Mouse (Mus musculus): ENCODE data around the gene Ino80e. TPM values are rescaled to one million over a fixed set of nuclear protein-coding genes. Genes with fewer than 3 reads are reported as not detected.

Gene Ino80e
- polyA plus RNA-seq, 1 experiment, result 104 TPM

GRCm38 (mm10) chr7:126825403-126825802, 36.8 kb downstream of the Ino80e start:
- Histone ChIP-seq H3K4me3 (ENCODE audit: low read depth, low read length) (no peak overlapping the region), H3K9me3 (replicated peaks; ENCODE audit: control insufficient read depth, insufficient read depth, low read length, poor library complexity, severe bottlenecking) (no peaks in the 10 kb centered on the region), H3K27me3 (ENCODE audit: control insufficient read depth, insufficient read depth, low read length, poor library complexity, severe bottlenecking) (no peaks in the 10 kb centered on the region), H3K4me1 (ENCODE audit: control insufficient read depth, insufficient read depth, low read length) (peaks cover 10% of the 10 kb centered on the region), H3K36me3 (ENCODE audit: control insufficient read depth, insufficient read depth, low read length, poor library complexity, severe bottlenecking) (no peaks in the 10 kb centered on the region), H3K27ac (ENCODE audit: insufficient read depth, low read length) (no peak overlapping the region), H3K9ac (ENCODE audit: low read depth, poor library complexity, severe bottlenecking) (no peak overlapping the region)
- no peak for TF ChIP-seq POLR2A (IDR thresholded peaks at IDR 0.05; ENCODE audit: insufficient read depth, low read length)
- no peak for TF ChIP-seq CTCF (IDR thresholded peaks at IDR 0.05; ENCODE audit: low read depth, low read length)
- TF ChIP-seq EP300 (IDR thresholded peaks at IDR 0.05; ENCODE audit: insufficient read depth, low read depth, low read length), result no peak

GRCm38 (mm10) chr7:126823940-126824339, 38.2 kb downstream of the Ino80e start:
- Histone ChIP-seq H3K27me3 (ENCODE audit: control insufficient read depth, insufficient read depth, low read length, poor library complexity, severe bottlenecking) (no peaks in the 10 kb centered on the region), H3K4me3 (ENCODE audit: low read depth, low read length) (peak overlapping the region; percentile 3), H3K27ac (ENCODE audit: insufficient read depth, low read length) (no peak overlapping the region), H3K9me3 (replicated peaks; ENCODE audit: control insufficient read depth, insufficient read depth, low read length, poor library complexity, severe bottlenecking) (no peaks in the 10 kb centered on the region), H3K4me1 (ENCODE audit: control insufficient read depth, insufficient read depth, low read length) (peaks cover 11% of the 10 kb centered on the region), H3K36me3 (ENCODE audit: control insufficient read depth, insufficient read depth, low read length, poor library complexity, severe bottlenecking) (no peaks in the 10 kb centered on the region), H3K9ac (ENCODE audit: low read depth, poor library complexity, severe bottlenecking) (peak overlapping the region; percentile 34; the same call in 1 of the 2 replicates)
- TF ChIP-seq EP300 (IDR thresholded peaks at IDR 0.05; ENCODE audit: insufficient read depth, low read depth, low read length), result no peak
- no peak for TF ChIP-seq POLR2A (IDR thresholded peaks at IDR 0.05; ENCODE audit: insufficient read depth, low read length)
- TF ChIP-seq CTCF (IDR thresholded peaks at IDR 0.05; ENCODE audit: low read depth, low read length), result no peak

GRCm38 (mm10) chr7:126823202-126823711, 38.9 kb downstream of the Ino80e start:
- Histone ChIP-seq H3K36me3 (ENCODE audit: control insufficient read depth, insufficient read depth, low read length, poor library complexity, severe bottlenecking) (no peaks in the 10 kb centered on the region), H3K9ac (ENCODE audit: low read depth, poor library complexity, severe bottlenecking) (peak overlapping the region; percentile 34), H3K27me3 (ENCODE audit: control insufficient read depth, insufficient read depth, low read length, poor library complexity, severe bottlenecking) (no peaks in the 10 kb centered on the region), H3K9me3 (replicated peaks; ENCODE audit: control insufficient read depth, insufficient read depth, low read length, poor library complexity, severe bottlenecking) (no peaks in the 10 kb centered on the region), H3K4me3 (ENCODE audit: low read depth, low read length) (peak overlapping the region; percentile 56), H3K27ac (ENCODE audit: insufficient read depth, low read length) (no peak overlapping the region), H3K4me1 (ENCODE audit: control insufficient read depth, insufficient read depth, low read length) (peaks cover 10% of the 10 kb centered on the region)
- no peak for TF ChIP-seq EP300 (IDR thresholded peaks at IDR 0.05; ENCODE audit: insufficient read depth, low read depth, low read length)
- TF ChIP-seq POLR2A (IDR thresholded peaks at IDR 0.05; ENCODE audit: insufficient read depth, low read length), result no peak
- TF ChIP-seq CTCF (IDR thresholded peaks at IDR 0.05; ENCODE audit: low read depth, low read length), result no peak

DNA sequence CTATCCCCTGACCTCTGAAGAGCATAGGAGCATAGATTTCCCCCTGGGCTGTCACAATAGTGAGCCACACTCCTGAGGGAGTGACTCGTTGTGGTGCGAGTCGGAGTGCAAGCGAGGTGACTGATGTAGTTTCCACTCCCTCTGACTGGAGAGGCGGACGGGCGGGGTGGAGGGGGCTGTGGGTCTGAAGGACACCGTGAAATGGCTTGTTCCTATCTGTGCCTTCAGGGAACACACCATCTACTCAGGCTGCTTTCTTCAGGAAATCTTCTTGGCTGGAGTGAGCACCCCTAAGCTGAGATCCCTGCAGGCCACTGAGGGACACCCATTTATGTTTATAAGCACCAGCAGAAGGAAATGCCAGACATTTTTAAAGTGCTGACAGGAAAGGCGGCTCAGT, 39.4 kb downstream of the Ino80e start:
- no peak overlapping the region for H3K4me3 ChIP-seq (ENCODE audit: low read depth, low read length)
- peak overlapping the region; percentile 34 for H3K9ac ChIP-seq (ENCODE audit: low read depth, poor library complexity, severe bottlenecking)
- TF ChIP-seq POLR2A (IDR thresholded peaks at IDR 0.05; ENCODE audit: insufficient read depth, low read length) (no peak), EP300 (IDR thresholded peaks at IDR 0.05; ENCODE audit: insufficient read depth, low read depth, low read length) (no peak), CTCF (IDR thresholded peaks at IDR 0.05; ENCODE audit: low read depth, low read length) (no peak)
- peaks cover 10% of the 10 kb centered on the region for H3K4me1 ChIP-seq (ENCODE audit: control insufficient read depth, insufficient read depth, low read length)
- no peaks in the 10 kb centered on the region for H3K36me3 ChIP-seq (ENCODE audit: control insufficient read depth, insufficient read depth, low read length, poor library complexity, severe bottlenecking)
- no peaks in the 10 kb centered on the region for H3K9me3 ChIP-seq (replicated peaks; ENCODE audit: control insufficient read depth, insufficient read depth, low read length, poor library complexity, severe bottlenecking)
- H3K27me3 ChIP-seq (ENCODE audit: control insufficient read depth, insufficient read depth, low read length, poor library complexity, severe bottlenecking), result no peaks in the 10 kb centered on the region
- no peak overlapping the region for H3K27ac ChIP-seq (ENCODE audit: insufficient read depth, low read length)

DNA sequence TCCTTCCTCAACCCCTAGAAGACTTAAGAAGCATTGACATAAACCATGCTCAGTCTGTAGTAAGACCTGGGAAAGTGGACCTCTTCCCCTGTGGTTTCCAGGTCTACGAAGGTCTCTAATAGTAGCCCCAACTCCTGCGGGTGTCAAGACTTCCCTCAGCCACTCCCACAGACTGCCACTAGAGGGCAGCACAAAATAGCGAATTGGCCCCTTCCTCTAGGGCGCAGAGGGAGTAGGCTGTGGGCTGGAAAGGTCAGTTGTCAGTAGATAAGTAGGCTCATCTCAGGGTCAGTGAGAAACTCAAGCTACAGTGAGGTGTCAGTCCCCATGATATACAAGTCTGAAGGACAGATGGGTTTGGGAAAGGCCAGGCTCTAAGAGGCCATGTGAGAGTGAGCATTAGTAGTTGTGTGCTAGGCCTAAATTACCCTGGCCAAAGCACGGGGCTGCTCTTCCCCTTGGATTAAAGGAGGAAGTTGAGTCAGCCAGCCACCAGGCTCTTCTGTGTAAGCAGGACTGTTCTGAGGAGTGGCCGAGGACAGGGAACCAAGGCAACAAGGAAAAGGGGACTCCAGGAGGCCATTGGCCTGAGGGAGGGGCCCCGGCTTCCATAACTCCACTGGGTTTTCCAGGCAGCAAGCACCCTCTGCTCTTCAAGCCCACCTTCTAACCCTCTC, 40.2 kb downstream of the Ino80e start:
- H3K9me3 ChIP-seq (replicated peaks; ENCODE audit: control insufficient read depth, insufficient read depth, low read length, poor library complexity, severe bottlenecking), result no peaks in the 10 kb centered on the region
- no peaks in the 10 kb centered on the region for H3K36me3 ChIP-seq (ENCODE audit: control insufficient read depth, insufficient read depth, low read length, poor library complexity, severe bottlenecking)
- H3K4me1 ChIP-seq (ENCODE audit: control insufficient read depth, insufficient read depth, low read length), result peaks cover 10% of the 10 kb centered on the region
- TF ChIP-seq EP300 (IDR thresholded peaks at IDR 0.05; ENCODE audit: insufficient read depth, low read depth, low read length), result peak; percentile 33; the same call in 1 of the 2 replicates
- TF ChIP-seq POLR2A (IDR thresholded peaks at IDR 0.05; ENCODE audit: insufficient read depth, low read length), result no peak
- TF ChIP-seq CTCF (IDR thresholded peaks at IDR 0.05; ENCODE audit: low read depth, low read length), result peak; percentile 99
- no peaks in the 10 kb centered on the region for H3K27me3 ChIP-seq (ENCODE audit: control insufficient read depth, insufficient read depth, low read length, poor library complexity, severe bottlenecking)
- H3K4me3 ChIP-seq (ENCODE audit: low read depth, low read length), result no peak overlapping the region
- H3K9ac ChIP-seq (ENCODE audit: low read depth, poor library complexity, severe bottlenecking), result no peak overlapping the region
- no peak overlapping the region for H3K27ac ChIP-seq (ENCODE audit: insufficient read depth, low read length)

- no peak overlapping the region for H3K4me3 ChIP-seq (ENCODE audit: low read depth, low read length)
Measured at GRCm38 (mm10) chr7:126818818-126819217, 43.4 kb downstream of the Ino80e start.

More at GRCm38 (mm10) chr7:126818818-126819217, 43.4 kb downstream of the Ino80e start:
- Histone ChIP-seq H3K36me3 (ENCODE audit: control insufficient read depth, insufficient read depth, low read length, poor library complexity, severe bottlenecking) (no peaks in the 10 kb centered on the region), H3K27me3 (ENCODE audit: control insufficient read depth, insufficient read depth, low read length, poor library complexity, severe bottlenecking) (no peaks in the 10 kb centered on the region), H3K4me1 (ENCODE audit: control insufficient read depth, insufficient read depth, low read length) (peaks cover 13% of the 10 kb centered on the region), H3K27ac (ENCODE audit: insufficient read depth, low read length) (no peak overlapping the region), H3K9me3 (replicated peaks; ENCODE audit: control insufficient read depth, insufficient read depth, low read length, poor library complexity, severe bottlenecking) (no peaks in the 10 kb centered on the region), H3K9ac (ENCODE audit: low read depth, poor library complexity, severe bottlenecking) (no peak overlapping the region)
- TF ChIP-seq EP300 (IDR thresholded peaks at IDR 0.05; ENCODE audit: insufficient read depth, low read depth, low read length) (no peak), CTCF (IDR thresholded peaks at IDR 0.05; ENCODE audit: low read depth, low read length) (no peak), POLR2A (IDR thresholded peaks at IDR 0.05; ENCODE audit: insufficient read depth, low read length) (no peak)

All from ES-Bruce4 (cell line).